Mouse (Mus musculus): Measurements from ENCODE around the gene Med17.
A peak's percentile ranks its signal among the peaks of the same experiment; 100 is the strongest.

Med17 gene

GRCm38 (mm10) chr9:15233604-15234003 is 46.1 kb downstream of the Med17 start:
- no peak for DNase-seq

GRCm38 (mm10) chr9:15232445-15232844 is 47.3 kb downstream of the Med17 start:
- no peak for DNase-seq

GRCm38 (mm10) chr9:15224912-15225311 is 54.8 kb downstream of the Med17 start:
- DNase-seq = no peak

GRCm38 (mm10) chr9:15213695-15214094 is 66.0 kb downstream of the Med17 start:
- DNase-seq = no peak

GRCm38 (mm10) chr9:15211876-15212275 is 67.9 kb downstream of the Med17 start:
- DNase-seq = peak; percentile 61 to 69

All from cerebellum, postnatal 14 days (tissue).